Mouse (Mus musculus) cerebellum, adult (tissue): Measurements from ENCODE around the gene Snrpd2.
A peak's percentile ranks its signal among the peaks of the same experiment; 100 is the strongest.

ENCODE experiments used
- ATAC-seq: cut with Nextera tagmentation; 2 replicates; pipeline ENCODE4 v1.9.2; 2017; ENCODE audit warnings: mild to moderate bottlenecking, moderate library complexity, mixed read lengths; ENCODE audit not compliant: insufficient number of reproducible peaks, low FRiP score, low TSS enrichment

Gene Snrpd2

GRCm38 (mm10) chr7:19175708-19176515 lies 26.4 kb downstream of the Snrpd2 start, which contains the start of gene Eml2:
Gene Eml2 (plus strand): TSS chr7:19176421.
- peak; percentile 85 for ATAC-seq

GRCm38 (mm10) chr7:19176516-19176947 lies 27.0 kb downstream of the Snrpd2 start:
- ATAC-seq, result no peak

- no peak for ATAC-seq
Measured at GRCm38 (mm10) chr7:19177216-19177615, 27.7 kb downstream of the Snrpd2 start.

- 0 out of 2 replicates have a peak, but pooled peaks have one; percentile 27 for ATAC-seq
Measured at GRCm38 (mm10) chr7:19178035-19178434, 28.5 kb downstream of the Snrpd2 start.

- no peak for ATAC-seq
Measured at GRCm38 (mm10) chr7:19178443-19179092, 29.0 kb downstream of the Snrpd2 start.

GRCm38 (mm10) chr7:19179173-19179572 lies 29.7 kb downstream of the Snrpd2 start:
- ATAC-seq, result no peak

GRCm38 (mm10) chr7:19179936-19180335 lies 30.4 kb downstream of the Snrpd2 start:
- ATAC-seq, result no peak

GRCm38 (mm10) chr7:19180862-19181429 lies 31.4 kb downstream of the Snrpd2 start:
- no peak for ATAC-seq

- ATAC-seq, result no peak
Measured at GRCm38 (mm10) chr7:19184250-19184649, 34.7 kb downstream of the Snrpd2 start.

GRCm38 (mm10) chr7:19184758-19185157 lies 35.2 kb downstream of the Snrpd2 start:
- no peak for ATAC-seq

GRCm38 (mm10) chr7:19194676-19195075 lies 45.2 kb downstream of the Snrpd2 start:
- ATAC-seq, result no peak

GRCm38 (mm10) chr7:19196676-19197075 lies 47.2 kb downstream of the Snrpd2 start:
- no peak for ATAC-seq

GRCm38 (mm10) chr7:19197985-19198384 lies 48.5 kb downstream of the Snrpd2 start:
- no peak for ATAC-seq

GRCm38 (mm10) chr7:19201660-19202059 lies 52.1 kb downstream of the Snrpd2 start:
- no peak for ATAC-seq

GRCm38 (mm10) chr7:19202065-19202850 lies 52.7 kb downstream of the Snrpd2 start:
- ATAC-seq, result no peak
